In the genomic region with DNA sequence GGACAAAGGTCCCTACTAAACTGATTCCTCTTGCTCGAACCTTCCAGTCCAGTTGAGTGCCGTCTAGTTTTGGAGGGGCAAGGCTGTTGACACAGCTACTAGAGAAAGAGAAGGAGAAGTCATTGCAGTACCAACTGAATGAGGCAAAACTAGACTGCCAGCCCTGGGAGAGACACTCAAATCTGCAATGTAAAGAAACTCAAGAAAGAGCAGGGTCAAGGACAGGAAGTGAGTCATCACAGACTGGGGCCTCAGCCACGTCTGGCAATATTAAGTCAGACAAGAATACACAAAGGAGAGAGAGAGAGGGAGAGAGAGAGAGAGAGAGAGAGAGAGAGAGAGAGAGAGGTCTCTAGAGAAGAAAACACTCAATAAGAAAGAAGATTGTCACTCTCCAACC, we compare ENCODE assay signal across 21 mouse cellular contexts. TPM values are rescaled to one million over a fixed set of nuclear protein-coding genes. Genes with fewer than 3 reads are reported as not detected.
A peak's percentile ranks its signal among the peaks of the same experiment; 100 is the strongest.
DNase-seq lines count a peak whose midpoint lies in the region; TF ChIP-seq lines count a peak whose summit lies in the region.
"Had no signal": no experiment of that assay in that cellular context is flagged by ENCODE, and none has a peak within 500 bp of the region (broad histone marks: within the 10 kb centered on the region; RNA-seq: fewer than 3 reads in every experiment).

No protein-coding gene starts in this region.

- WGBS in embryonic facial prominence, embryonic 10.5 days = 73% methylated on average over 3 of the region's 3 CpGs
- WGBS in heart, adult 2 months = 52% methylated on average over 3 of the region's 3 CpGs

- intact Hi-C loops in heart, adult 2 months (cut with DNase I) = no loop called here

- H3K4me3 ChIP-seq in CH12.LX (replicated peaks in 1 of 3; ENCODE audit: low read depth in 2 of 3, low read length in 2 of 3, poor library complexity in 1 of 3) = no peak overlapping the region
- no peak overlapping the region for H3K4me3 ChIP-seq in embryonic facial prominence, embryonic 10.5 days
- no peak overlapping the region for H3K4me3 ChIP-seq in heart, adult 2 months
- H3K4me3 ChIP-seq: embryonic facial prominence, embryonic 12.5 days; forebrain, embryonic 13.5 days; heart, embryonic 10.5 days; hindbrain, embryonic 12.5 days had no signal

- peak; percentile 4 for DNase-seq in lung, postnatal 25 days (ENCODE audit: low spot score)
- no peak for DNase-seq in lung, postnatal 10 days
- DNase-seq in CH12.LX (ENCODE audit: extremely low read depth) = peak; percentile 14
- DNase-seq in fibroblast of lung, adult 2 months (ENCODE audit: low read depth) = peak; percentile 10
- no peak for DNase-seq in embryonic facial prominence, embryonic 10.5 days (ENCODE audit: low spot score)
- DNase-seq in frontal cortex, postnatal 14 days (ENCODE audit: low spot score in 2 of 2) = no peak
- DNase-seq in heart, adult 2 months = no peak
- DNase-seq: adrenal gland, postnatal 10 days; cerebellum, adult 11 months; cerebellum, adult 8-10 months; cerebellum, postnatal 14 days; embryo, embryonic 11 days; forebrain, postnatal 0 days; gastrocnemius, postnatal 36 days; heart, adult 11 months; heart, postnatal 10 days; heart, postnatal 4 days had no signal

- no peak overlapping the region for H3K4me2 ChIP-seq in CH12.LX (ENCODE audit: insufficient read depth, low read depth, poor library complexity, severe bottlenecking)
- H3K4me2 ChIP-seq: embryonic facial prominence, embryonic 12.5 days; forebrain, embryonic 13.5 days; hindbrain, embryonic 12.5 days had no signal

- TF ChIP-seq CTCF in CH12.LX (conservative IDR thresholded peaks at IDR 0.05 in 1 of 2, IDR thresholded peaks at IDR 0.05 in 1 of 2; ENCODE audit: low read depth in 2 of 2, low read length in 2 of 2) = no peak
- TF ChIP-seq CTCF in heart, adult 2 months (IDR thresholded peaks at IDR 0.05) = no peak

- in situ Hi-C loops in CH12.LX (cut with MboI; ENCODE audit: low pct_ligation_motif_present, low pct_unique_long_range_greater_than_20kb, low sequenced_read_pairs) = loop anchor here (25.0 kb wide), 1 partner anchor 519 kb away; no protein-coding TSS in a partner anchor

- H3K9ac ChIP-seq in CH12.LX (ENCODE audit: insufficient read depth, low read depth) = no peak overlapping the region
- H3K9ac ChIP-seq in heart, adult 2 months (ENCODE audit: low read depth, low read length) = no peak overlapping the region
- H3K9ac ChIP-seq: embryonic facial prominence, embryonic 12.5 days; forebrain, embryonic 13.5 days; forebrain, postnatal 0 days; hindbrain, embryonic 12.5 days had no signal

- no peak overlapping the region for H3K27ac ChIP-seq in CH12.LX (ENCODE audit: insufficient read depth, low read depth)
- no peak overlapping the region for H3K27ac ChIP-seq in embryonic facial prominence, embryonic 10.5 days (replicated peaks)
- H3K27ac ChIP-seq in heart, adult 2 months = no peak overlapping the region
- H3K27ac ChIP-seq: embryonic facial prominence, embryonic 12.5 days; forebrain, embryonic 13.5 days; heart, embryonic 10.5 days; hindbrain, embryonic 12.5 days had no signal

- no peaks in the 10 kb centered on the region for H3K9me3 ChIP-seq in CH12.LX (replicated peaks; ENCODE audit: low read length)
- H3K9me3 ChIP-seq in embryonic facial prominence, embryonic 10.5 days = no peaks in the 10 kb centered on the region
- H3K9me3 ChIP-seq: embryonic facial prominence, embryonic 12.5 days; forebrain, embryonic 13.5 days; heart, embryonic 10.5 days; hindbrain, embryonic 12.5 days had no signal

- H3K4me1 ChIP-seq in CH12.LX (ENCODE audit: control insufficient read depth in 1 of 2, insufficient read depth in 2 of 2) = peaks cover 2 to 8% of the 10 kb centered on the region in 2 experiments; a peak in 3 of 4 replicates
- no peaks in the 10 kb centered on the region for H3K4me1 ChIP-seq in embryonic facial prominence, embryonic 10.5 days
- no peaks in the 10 kb centered on the region for H3K4me1 ChIP-seq in heart, adult 2 months (ENCODE audit: control insufficient read depth, insufficient read depth, low read length)
- H3K4me1 ChIP-seq: embryonic facial prominence, embryonic 12.5 days; forebrain, embryonic 13.5 days; heart, embryonic 10.5 days; hindbrain, embryonic 12.5 days had no signal

- dilution Hi-C loops in CH12.LX (cut with MboI; ENCODE audit: extremely low pct_ligation_motif_present, extremely low pct_unique_long_range_greater_than_20kb, low sequenced_read_pairs) = no loop called here

- TF ChIP-seq EP300 in CH12.LX (IDR thresholded peaks at IDR 0.05; ENCODE audit: low read length) = no peak
- no peak for TF ChIP-seq EP300 in heart, adult 2 months (IDR thresholded peaks at IDR 0.05; ENCODE audit: insufficient read depth, low read depth, low read length)

- no peaks in the 10 kb centered on the region; the same call in 1 of the 2 replicates for H3K79me2 ChIP-seq in CH12.LX (replicated peaks; ENCODE audit: control insufficient read depth, extremely low read depth, insufficient read depth, poor library complexity, severe bottlenecking)
- no peaks in the 10 kb centered on the region for H3K79me2 ChIP-seq in heart, adult 2 months (replicated peaks; ENCODE audit: control insufficient read depth, insufficient read depth, low read length)

- H3K36me3 ChIP-seq in CH12.LX (replicated peaks in 1 of 2; ENCODE audit: control insufficient read depth in 1 of 2, insufficient read depth in 1 of 2, low read length in 1 of 2) = no peaks in the 10 kb centered on the region
- no peaks in the 10 kb centered on the region for H3K36me3 ChIP-seq in embryonic facial prominence, embryonic 10.5 days (replicated peaks)
- no peaks in the 10 kb centered on the region for H3K36me3 ChIP-seq in heart, adult 2 months (ENCODE audit: control insufficient read depth, insufficient read depth, low read length)
- H3K36me3 ChIP-seq: embryonic facial prominence, embryonic 12.5 days; heart, embryonic 10.5 days; hindbrain, embryonic 12.5 days had no signal

- H3K27me3 ChIP-seq in CH12.LX (replicated peaks) = no peaks in the 10 kb centered on the region
- peaks cover 10% of the 10 kb centered on the region; the same call in 1 of the 2 replicates for H3K27me3 ChIP-seq in embryonic facial prominence, embryonic 10.5 days (replicated peaks; ENCODE audit: low read depth, poor library complexity, severe bottlenecking)
- H3K27me3 ChIP-seq in heart, adult 2 months (ENCODE audit: control insufficient read depth, insufficient read depth, low read length) = no peaks in the 10 kb centered on the region
- H3K27me3 ChIP-seq: embryonic facial prominence, embryonic 12.5 days; forebrain, embryonic 13.5 days had no signal

- TF ChIP-seq POLR2A in CH12.LX (IDR thresholded peaks at IDR 0.05; ENCODE audit: low read depth, low read length) = no peak
- no peak for TF ChIP-seq POLR2A in heart, adult 2 months (IDR thresholded peaks at IDR 0.05; ENCODE audit: insufficient read depth, low read depth, low read length)

- TF ChIP-seq RAD21 in CH12.LX (IDR thresholded peaks at IDR 0.05; ENCODE audit: low read depth, low read length) = no peak

TF ChIP-seq in CH12.LX, 34 proteins besides CTCF, POLR2A, EP300 and RAD21:
- TF ChIP-seq MXI1 (IDR thresholded peaks at IDR 0.05; ENCODE audit: low read depth, low read length) (no peak), JUND (conservative IDR thresholded peaks at IDR 0.05; ENCODE audit: low read depth, low read length) (no peak), TCF12 (IDR thresholded peaks at IDR 0.05; ENCODE audit: low read depth, low read length) (no peak), MYC (IDR thresholded peaks at IDR 0.05; ENCODE audit: low read depth, low read length) (no peak), ZKSCAN1 (IDR thresholded peaks at IDR 0.05; ENCODE audit: borderline replicate concordance, low read depth, low read length) (no peak), CHD1 (IDR thresholded peaks at IDR 0.05; ENCODE audit: low read depth, low read length) (no peak), UBTF (IDR thresholded peaks at IDR 0.05; ENCODE audit: low read depth, low read length) (no peak), GABPA (IDR thresholded peaks at IDR 0.05; ENCODE audit: insufficient replicate concordance, low read depth, low read length) (no peak), NELFE (IDR thresholded peaks at IDR 0.05; ENCODE audit: low read depth, low read length) (no peak), ELF1 (IDR thresholded peaks at IDR 0.05; ENCODE audit: low read depth, low read length) (no peak)

RNA-seq across cellular contexts. Expression of a gene that starts 36.4 kb away (rescaled TPM):
- 33.1 and 37.5 TPM in 2 replicates for total RNA-seq in CH12.LX (2012; rRNA removed)
- total RNA-seq in CH12.LX (2014; rRNA removed) = 31.9 and 33.5 TPM in 2 replicates
- 108 and 119 TPM in 2 replicates for polyA plus RNA-seq in CH12.LX (2012; ENCODE audit: insufficient read length, low read depth)
- 75.1 and 80.8 TPM in 2 replicates for polyA plus RNA-seq in embryonic facial prominence, embryonic 10.5 days (2016; fragmentation: Nextera tagmentation; extraction: Ambion mirVana)
- 10 to 100 TPM; 34.5 to 40.3 TPM for total RNA-seq in heart, adult 2 months (2021)
- 19.1 and 27.9 TPM in 2 replicates for polyA plus RNA-seq in heart, adult 2 months (2012; rRNA removed)

Comparison
In these comparisons a context has a peak if more than half of its experiments do, and no peak if none do; other contexts are left out.
1. DNase-seq: peak in lung, postnatal 25 days (single experiment), CH12.LX (single experiment) and fibroblast of lung, adult 2 months (single experiment); none in lung, postnatal 10 days (single experiment), embryonic facial prominence, embryonic 10.5 days (single experiment), frontal cortex, postnatal 14 days (0 of 2) and heart, adult 2 months (0 of 2).